Mouse (Mus musculus): ENCODE results near the gene Pate2. TPM values are rescaled to one million over a fixed set of nuclear protein-coding genes. Genes with fewer than 3 reads are reported as not detected.

Gene Pate2
- total and polyA plus RNA-seq, 3 experiments: 0.23 to 0.29 TPM; not detected in 1

DNA sequence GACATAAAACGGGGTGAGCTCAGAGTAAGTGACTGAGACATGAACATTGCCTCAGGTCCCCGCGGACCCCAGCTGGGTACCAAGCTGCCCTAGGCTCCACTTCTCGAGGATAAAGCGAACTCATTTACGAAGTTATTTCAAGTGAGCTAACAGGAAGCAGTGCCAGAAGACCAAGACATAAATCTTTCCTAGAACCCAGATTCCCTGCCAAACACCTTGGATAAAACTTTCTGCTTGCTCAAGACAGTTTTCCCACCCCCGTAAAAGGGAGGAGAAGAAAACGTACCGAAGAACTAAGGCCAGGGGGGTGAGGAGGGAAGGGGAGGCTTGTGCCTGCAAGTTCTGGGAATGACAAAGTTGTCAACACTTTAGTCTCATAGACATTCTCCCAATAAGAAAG, 36.8 kb upstream of the Pate2 start:
- H3K9ac ChIP-seq (ENCODE audit: control insufficient read depth, low read depth, low read length, poor library complexity, severe bottlenecking): no peak overlapping the region

DNA sequence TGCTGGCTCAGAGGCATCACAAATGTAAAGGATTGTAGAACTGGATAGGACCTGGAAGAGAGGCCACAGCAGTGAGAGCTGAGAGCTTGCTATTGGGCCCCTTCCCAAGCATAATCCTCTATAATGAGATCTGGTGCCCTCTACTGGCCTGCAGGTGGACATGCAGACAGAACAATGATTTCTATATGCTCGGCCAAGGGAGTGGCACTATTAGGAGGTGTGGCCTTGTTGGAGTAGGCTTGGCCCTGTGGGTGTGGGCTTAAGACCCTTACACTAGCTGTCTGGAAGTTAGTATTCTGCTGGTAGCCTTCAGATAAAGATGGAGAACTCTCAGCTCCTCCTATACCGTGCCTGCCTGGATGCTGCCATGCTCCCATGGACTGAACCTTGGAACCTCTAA, 35.0 kb upstream of the Pate2 start:
- H3K27me3 ChIP-seq (ENCODE audit: control insufficient read depth in 1 of 2, insufficient read depth in 2 of 2, low read length in 2 of 2): no peaks in the 10 kb centered on the region; a peak in 3 of 4 replicates
- peaks cover 0 to 5% of the 10 kb centered on the region in 2 experiments; a peak in 1 of 4 replicates for H3K4me1 ChIP-seq (ENCODE audit: control insufficient read depth in 1 of 2, insufficient read depth in 2 of 2, low read length in 2 of 2)
- no peak overlapping the region for H3K4me3 ChIP-seq (ENCODE audit: control insufficient read depth in 1 of 2, insufficient read depth in 1 of 2, low read depth in 2 of 2, low read length in 2 of 2)
- H3K36me3 ChIP-seq (ENCODE audit: control insufficient read depth in 1 of 2, insufficient read depth in 2 of 2, low read length in 2 of 2): peaks cover 0 to 3% of the 10 kb centered on the region in 2 experiments; a peak in 1 of 4 replicates
- H3K27ac ChIP-seq (ENCODE audit: control insufficient read depth, low read depth, low read length): no peak overlapping the region
- no peaks in the 10 kb centered on the region for H3K79me2 ChIP-seq (ENCODE audit: control insufficient read depth, insufficient read depth, low read length, poor library complexity)
- peak; percentile 66 for TF ChIP-seq RAD21 (IDR thresholded peaks at IDR 0.05; ENCODE audit: low read depth, low read length)
- TF ChIP-seq CTCF (IDR thresholded peaks at IDR 0.05 in 2 of 3, conservative IDR thresholded peaks at IDR 0.05 in 1 of 3; ENCODE audit: control insufficient read depth in 1 of 3, insufficient read depth in 1 of 3, low read depth in 2 of 3, low read length in 3 of 3, poor library complexity in 1 of 3, severe bottlenecking in 1 of 3): peak; percentile 61 to 69 (median 66)
- TF ChIP-seq HCFC1 (IDR thresholded peaks at IDR 0.05; ENCODE audit: low read depth, low read length): 0 out of 2 replicates have a peak, but pooled peaks have one; percentile 16
- TF ChIP-seq SMC3 (IDR thresholded peaks at IDR 0.05; ENCODE audit: low read depth, low read length): peak; percentile 61
- peak; percentile 55 for TF ChIP-seq ZC3H11A (IDR thresholded peaks at IDR 0.05; ENCODE audit: low read depth, low read length)
- TF ChIP-seq CHD2 (IDR thresholded peaks at IDR 0.05; ENCODE audit: low read length): no peak
- no peak overlapping the region for H3K9ac ChIP-seq (ENCODE audit: control insufficient read depth, low read depth, low read length, poor library complexity, severe bottlenecking)
- no peaks in the 10 kb centered on the region for H3K9me3 ChIP-seq (replicated peaks; ENCODE audit: insufficient read depth, low read length)
- peak; percentile 70 for DNase-seq (ENCODE audit: low read depth, low spot score)

More for the DNA sequence above, 36.8 kb upstream of the Pate2 start:
- Histone ChIP-seq H3K4me3 (ENCODE audit: control insufficient read depth in 1 of 2, insufficient read depth in 1 of 2, low read depth in 2 of 2, low read length in 2 of 2) (no peak overlapping the region), H3K27ac (ENCODE audit: control insufficient read depth, low read depth, low read length) (no peak overlapping the region), H3K9me3 (replicated peaks; ENCODE audit: insufficient read depth, low read length) (no peaks in the 10 kb centered on the region), H3K27me3 (ENCODE audit: control insufficient read depth in 1 of 2, insufficient read depth in 2 of 2, low read length in 2 of 2) (no peaks in the 10 kb centered on the region; a peak in 3 of 4 replicates), H3K4me1 (ENCODE audit: control insufficient read depth in 1 of 2, insufficient read depth in 2 of 2, low read length in 2 of 2) (peaks cover 0 to 3% of the 10 kb centered on the region in 2 experiments; a peak in 1 of 4 replicates), H3K36me3 (ENCODE audit: control insufficient read depth in 1 of 2, insufficient read depth in 2 of 2, low read length in 2 of 2) (peaks cover 0 to 3% of the 10 kb centered on the region in 2 experiments; a peak in 1 of 4 replicates), H3K79me2 (ENCODE audit: control insufficient read depth, insufficient read depth, low read length, poor library complexity) (no peaks in the 10 kb centered on the region)
- TF ChIP-seq ZNF384 (IDR thresholded peaks at IDR 0.05; ENCODE audit: low read depth, low read length): no peak
- TF ChIP-seq RAD21 (IDR thresholded peaks at IDR 0.05; ENCODE audit: low read depth, low read length): no peak
- TF ChIP-seq POLR2AphosphoS2 (IDR thresholded peaks at IDR 0.05; ENCODE audit: low read length): no peak
- no peak for DNase-seq (ENCODE audit: low read depth, low spot score)

DNA sequence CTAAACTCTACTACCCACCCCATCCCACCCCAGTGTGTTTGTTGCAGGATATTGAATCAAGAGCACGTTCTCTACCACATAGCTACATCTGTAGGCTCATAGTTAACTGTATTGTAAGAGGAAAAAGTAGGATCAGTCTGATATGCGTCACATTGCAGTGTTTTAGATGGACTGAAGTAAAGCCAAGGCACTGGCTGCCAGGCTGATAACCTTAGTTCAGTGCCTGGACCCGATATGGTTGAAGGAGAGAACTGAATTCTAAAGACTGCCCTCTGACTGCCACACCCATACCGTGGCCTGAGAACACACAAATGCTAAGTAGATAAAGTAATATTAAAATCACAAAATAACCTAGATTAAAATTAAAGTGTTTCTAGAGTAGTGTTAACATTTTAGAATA, 34.2 kb upstream of the Pate2 start:
- no peaks in the 10 kb centered on the region; a peak in 2 of 4 replicates for H3K27me3 ChIP-seq (ENCODE audit: control insufficient read depth in 1 of 2, insufficient read depth in 2 of 2, low read length in 2 of 2)
- peaks cover 0 to 5% of the 10 kb centered on the region in 2 experiments; a peak in 1 of 4 replicates for H3K4me1 ChIP-seq (ENCODE audit: control insufficient read depth in 1 of 2, insufficient read depth in 2 of 2, low read length in 2 of 2)
- H3K9me3 ChIP-seq (replicated peaks; ENCODE audit: insufficient read depth, low read length): no peaks in the 10 kb centered on the region
- H3K4me3 ChIP-seq (ENCODE audit: control insufficient read depth in 1 of 2, insufficient read depth in 1 of 2, low read depth in 2 of 2, low read length in 2 of 2): no peak overlapping the region
- no peak overlapping the region for H3K27ac ChIP-seq (ENCODE audit: control insufficient read depth, low read depth, low read length)
- H3K79me2 ChIP-seq (ENCODE audit: control insufficient read depth, insufficient read depth, low read length, poor library complexity): no peaks in the 10 kb centered on the region
- TF ChIP-seq POLR2A (IDR thresholded peaks at IDR 0.05; ENCODE audit: control insufficient read depth in 1 of 2, insufficient read depth in 1 of 2, low read depth in 1 of 2, low read length in 2 of 2, poor library complexity in 1 of 2): no peak
- TF ChIP-seq NELFE (IDR thresholded peaks at IDR 0.05; ENCODE audit: low read depth, low read length): no peak
- TF ChIP-seq NRF1 (IDR thresholded peaks at IDR 0.05; ENCODE audit: insufficient read depth, low read depth, low read length, poor library complexity, severe bottlenecking): no peak
- TF ChIP-seq EP300 (IDR thresholded peaks at IDR 0.05; ENCODE audit: low read depth in 1 of 2, low read length in 2 of 2): no peak
- no peak for TF ChIP-seq MAFK (IDR thresholded peaks at IDR 0.05; ENCODE audit: borderline replicate concordance, low read depth, low read length)
- no peak for TF ChIP-seq MYB (IDR thresholded peaks at IDR 0.05; ENCODE audit: low read depth, low read length)
- TF ChIP-seq ELF1 (IDR thresholded peaks at IDR 0.05; ENCODE audit: low read depth, low read length): no peak
- H3K9ac ChIP-seq (ENCODE audit: control insufficient read depth, low read depth, low read length, poor library complexity, severe bottlenecking): no peak overlapping the region
- peaks cover 0 to 3% of the 10 kb centered on the region in 2 experiments; a peak in 1 of 4 replicates for H3K36me3 ChIP-seq (ENCODE audit: control insufficient read depth in 1 of 2, insufficient read depth in 2 of 2, low read length in 2 of 2)
- DNase-seq (ENCODE audit: low read depth, low spot score): peak; percentile 16
